Mouse (Mus musculus) liver, adult 2 months (tissue): ENCODE measurements at regions not wholly inside any gene's neighbourhood (a gene's known extent, or its start where the extent isn't known, plus 50 kb on each side); places are given as distances from the start of the nearest gene placed in this dataset.

Experiments
- CTCF ChIP-seq: fragments of 200-500 bp; IDR thresholded peaks from 2 replicates; pipeline ENCODE4 v1.5.1; 2011; ENCODE audit warnings: low read depth, low read length, control low read depth
- POLR2A ChIP-seq: fragments of 200-500 bp; IDR thresholded peaks from 2 replicates; pipeline ENCODE4 v1.6.1; 2011; ENCODE audit warnings: low read length, control low read depth; ENCODE audit not compliant: insufficient read depth; ENCODE audit errors: extremely low read depth

GRCm38 (mm10) chr2:75061456-75062188 lies 236.0 kb downstream of the Mtx2 start:
- TF ChIP-seq POLR2A (no peak), CTCF (no peak)
